Mouse (Mus musculus) left cerebral cortex, postnatal 10 days (tissue): ENCODE measurements around the gene Itgax. TPM values are rescaled to one million over a fixed set of nuclear protein-coding genes. Genes with fewer than 3 reads are reported as not detected.
"Not testable (repeated sequence)": the region's sequence is repeated elsewhere in the genome, so short reads cannot be mapped to it uniquely, and the experiment has no call there.

Experiments used
- DNase-seq, 2 experiments: peaks; one replicate each; pipeline ENCODE4 v3.0.0; 2021 to 2022; ENCODE audit warnings: low spot score in 2 of 2, mixed read lengths in 1 of 2; ENCODE audit errors: extremely low spot score in 1 of 2
- intact Hi-C: fragments of 180-260 bp; cut with DNase I; formaldehyde crosslinking; loops from one replicate; pipeline ENCODE4 v1.15.1; 2025
- total RNA-seq, 2 experiments: library from RNA; stranded (reverse); gene quantifications; 2 replicates each; pipeline ENCODE4 v1.2.3; 2021

The Itgax gene
- total RNA-seq, 2 experiments from 2014 or later = 0.30 TPM; not detected in 1

- no peak for DNase-seq
- intact Hi-C loops = no loop called here
Measured at GRCm38 (mm10) chr7:128154076-128154475, 24.7 kb downstream of the Itgax start, which contains the start of gene Itgad. Itgad (plus strand) TSS chr7:128154376.

GRCm38 (mm10) chr7:128154924-128155323 lies 25.6 kb downstream of the Itgax start:
- intact Hi-C loops = no loop called here
- DNase-seq = no peak

- DNase-seq, intact Hi-C loops: not testable (repeated sequence)
Measured at GRCm38 (mm10) chr7:128158688-128159354, 29.5 kb downstream of the Itgax start.

GRCm38 (mm10) chr7:128164001-128164400 lies 34.7 kb downstream of the Itgax start:
- intact Hi-C loops = no loop called here
- no peak for DNase-seq

- no peak for DNase-seq
- intact Hi-C loops = no loop called here
Measured at GRCm38 (mm10) chr7:128166391-128166790, 37.0 kb downstream of the Itgax start.

- no peak for DNase-seq
- intact Hi-C loops = no loop called here
Measured at GRCm38 (mm10) chr7:128169996-128170395, 40.6 kb downstream of the Itgax start.

GRCm38 (mm10) chr7:128178385-128178784 lies 49.0 kb downstream of the Itgax start:
- DNase-seq = peak in 1 of 2 experiments; percentile 5
- intact Hi-C loops = no loop called here

GRCm38 (mm10) chr7:128180126-128180525 lies 50.8 kb downstream of the Itgax start:
- intact Hi-C loops = no loop called here
- no peak for DNase-seq

- DNase-seq = no peak
- intact Hi-C loops = no loop called here
Measured at GRCm38 (mm10) chr7:128180546-128180945, 51.2 kb downstream of the Itgax start.

- intact Hi-C loops = no loop called here
- no peak for DNase-seq
Measured at GRCm38 (mm10) chr7:128181691-128182090, 52.3 kb downstream of the Itgax start.

Other genes starting within 250 kb of the Itgax start
- under 1 TPM; 0.49 to 0.73 TPM for gene Prss53, start 238.6 kb upstream of the Itgax start, total RNA-seq
- not detected for gene Gm21974, start 234.1 kb upstream of the Itgax start, total RNA-seq
- gene Vkorc1, start 233.9 kb upstream of the Itgax start, total RNA-seq = 10 to 100 TPM; 23.9 to 24.6 TPM
- gene Bckdk, start 225.5 kb upstream of the Itgax start, total RNA-seq = 10 to 100 TPM; 43.0 to 43.2 TPM
- gene Kat8, start 217.0 kb upstream of the Itgax start, total RNA-seq = 10 to 100 TPM; 24.2 to 26.9 TPM
- gene Prss8, start 199.4 kb upstream of the Itgax start, total RNA-seq = under 1 TPM; 0.64 to 0.81 TPM
- 10 to 100 TPM; 12.2 to 14.4 TPM for gene Prss36, start 182.8 kb upstream of the Itgax start, total RNA-seq
- 100 to 1,000 TPM; 387 to 389 TPM for gene Fus, start 162.1 kb upstream of the Itgax start, total RNA-seq
- 1 to 10 TPM; 3.7 to 5.5 TPM for gene Pycard, start 135.7 kb upstream of the Itgax start, total RNA-seq
- under 1 TPM; 0.39 to 0.62 TPM for gene Trim72, start 125.6 kb upstream of the Itgax start, total RNA-seq
- gene Itgam, start 66.9 kb upstream of the Itgax start, total RNA-seq = 1 to 10 TPM; 8.5 to 8.7 TPM
- under 1 TPM in 1 of 2 experiments, not detected in 1; 0.09 TPM for gene Gm49368, start 66.9 kb upstream of the Itgax start, total RNA-seq
- under 1 TPM; 0.14 to 0.17 TPM for gene Itgad, start 24.8 kb downstream of the Itgax start, total RNA-seq
- 1 to 10 TPM; 8.8 to 9.4 TPM for gene Cox6a2, start 76.8 kb downstream of the Itgax start, total RNA-seq
- 10 to 100 TPM; 10.8 to 11.5 TPM for gene Armc5, start 107.8 kb downstream of the Itgax start, total RNA-seq
- 1 to 10 TPM; 3.8 to 4.1 TPM for gene 9130023H24Rik, start 108.5 kb downstream of the Itgax start, total RNA-seq
- gene Tgfb1i1, start 117.3 kb downstream of the Itgax start, total RNA-seq = 10 to 100 TPM; 33.0 to 35.9 TPM
- not detected for gene Slc5a2, start 136.1 kb downstream of the Itgax start, total RNA-seq
- gene BC017158, start 168.6 kb downstream of the Itgax start, total RNA-seq = 10 to 100 TPM; 25.1 to 25.4 TPM